Mouse (Mus musculus) B cell, adult 2 months (primary cell): Measurements from ENCODE around the gene Sec31a.

ENCODE experiments used
- DNase-seq, 2 experiments: peaks; one replicate each; pipeline ENCODE4 v3.0.0; 2022

Gene Sec31a

DNA sequence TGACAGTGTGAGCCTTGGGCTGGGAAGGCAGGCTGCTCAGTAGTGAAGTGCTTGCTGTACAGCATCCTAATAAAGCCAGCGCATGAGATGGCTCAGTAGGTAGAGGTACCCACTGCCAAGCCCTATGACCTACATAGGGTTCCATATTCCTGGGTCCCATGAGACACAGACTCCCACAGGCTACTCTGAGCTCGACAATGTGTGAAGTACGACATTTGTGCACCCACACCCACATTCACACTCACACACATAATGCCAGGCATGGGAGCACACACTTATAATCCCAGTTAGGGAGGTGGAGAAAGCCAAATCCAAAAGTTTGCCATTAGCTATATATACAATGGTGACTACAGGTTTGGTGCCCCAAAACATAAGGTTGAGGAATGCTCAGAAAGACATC lies 19.3 kb downstream of the Sec31a start:
- no peak for DNase-seq

DNA sequence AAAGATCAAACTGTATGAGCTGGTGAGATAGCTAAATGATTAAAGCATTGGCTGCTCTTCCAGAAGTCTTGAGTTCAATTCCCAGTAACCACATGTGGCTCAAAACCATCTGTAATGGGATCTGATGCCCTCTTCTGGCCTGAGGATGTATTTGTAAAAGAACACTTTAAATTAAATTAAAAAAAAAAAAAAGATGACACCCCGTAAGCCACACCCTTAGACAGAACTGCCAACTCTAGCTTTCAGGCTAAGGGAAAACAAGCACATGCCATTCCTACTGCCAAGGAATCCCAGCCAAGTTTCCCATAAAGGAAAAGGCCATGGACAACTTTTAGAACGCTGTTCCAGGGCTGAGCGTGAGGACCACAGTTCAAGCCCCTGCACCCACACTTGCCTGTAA lies 22.4 kb downstream of the Sec31a start:
- DNase-seq = no peak

DNA sequence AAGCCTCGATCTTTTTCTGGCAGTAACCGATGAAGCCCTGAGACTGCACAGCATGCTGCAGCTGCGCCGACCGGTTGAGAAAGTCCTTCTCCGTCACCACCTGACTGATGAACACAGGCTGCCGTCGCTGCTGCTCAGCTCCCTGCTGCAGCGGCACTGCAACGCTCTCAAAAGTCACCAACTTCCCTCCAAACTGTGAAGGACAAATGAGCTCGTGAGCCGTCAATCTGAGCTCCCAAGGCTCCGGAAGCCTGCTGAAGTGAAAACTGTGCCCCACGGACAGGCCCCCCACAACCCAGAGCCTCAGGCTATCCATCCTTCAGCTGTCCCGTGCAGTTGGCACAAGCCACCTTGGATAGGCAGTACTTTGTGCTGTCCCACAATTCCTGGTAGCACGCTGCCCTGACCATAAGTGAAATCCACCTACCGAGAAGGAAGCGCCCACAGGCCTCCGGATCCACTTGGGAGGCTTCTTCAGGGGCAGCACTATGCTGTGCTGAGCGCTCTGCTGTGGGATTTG lies 23.5 kb downstream of the Sec31a start:
- DNase-seq = no peak

DNA sequence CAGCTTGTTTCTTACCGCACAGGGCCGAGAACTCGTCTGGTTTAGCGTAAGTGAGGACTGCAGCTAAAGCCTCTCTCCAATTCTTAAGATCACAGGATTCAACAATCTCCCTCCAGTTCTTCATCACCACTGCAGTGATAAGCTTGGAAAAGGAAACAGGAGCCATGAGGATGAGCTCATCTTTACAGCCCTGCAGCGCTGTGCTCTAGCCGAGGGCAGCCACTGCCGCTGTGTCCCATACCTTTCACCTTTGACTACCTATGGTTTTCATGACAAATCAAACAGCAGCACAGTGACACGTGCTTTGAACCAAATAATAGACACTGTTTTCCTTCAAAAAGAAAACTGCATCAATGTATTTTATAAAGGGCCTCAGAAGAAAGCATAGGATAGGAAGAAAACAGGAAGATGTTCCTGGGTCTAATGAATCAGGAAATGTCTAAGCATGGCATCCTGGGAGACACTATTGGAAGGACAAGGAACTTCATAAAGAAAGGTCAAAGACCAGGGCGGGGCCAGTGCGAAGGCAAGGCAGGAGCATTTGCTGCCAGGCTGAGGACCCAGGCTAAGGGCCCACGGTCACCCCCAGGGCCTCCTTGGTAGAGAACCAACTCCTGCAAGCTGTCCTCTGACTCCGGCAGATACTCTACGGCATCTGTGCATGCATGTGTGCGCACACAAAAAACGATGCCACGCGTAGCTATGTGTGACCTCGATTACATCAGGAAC lies 32.1 kb downstream of the Sec31a start:
- no peak for DNase-seq

DNA sequence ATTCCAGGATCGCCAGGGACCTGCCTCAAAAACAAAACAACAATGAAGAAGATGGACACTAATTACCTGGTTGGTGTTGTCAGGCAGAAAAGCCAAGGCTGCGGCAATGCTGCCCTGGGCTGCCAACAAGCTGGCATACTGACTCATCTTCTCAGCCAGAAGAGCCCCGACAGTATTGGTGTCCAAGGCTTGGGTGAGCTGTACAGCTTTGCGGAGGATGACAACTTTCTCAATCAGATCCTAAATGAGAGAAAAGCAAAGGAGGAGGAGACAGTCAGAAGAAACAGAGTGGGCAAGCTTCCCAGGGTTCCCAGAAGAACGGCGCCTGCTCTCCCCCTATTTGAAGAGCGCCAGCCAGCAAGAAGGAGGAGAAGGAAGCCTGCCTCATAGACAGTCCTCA lies 34.9 kb downstream of the Sec31a start:
- DNase-seq = no peak

DNA sequence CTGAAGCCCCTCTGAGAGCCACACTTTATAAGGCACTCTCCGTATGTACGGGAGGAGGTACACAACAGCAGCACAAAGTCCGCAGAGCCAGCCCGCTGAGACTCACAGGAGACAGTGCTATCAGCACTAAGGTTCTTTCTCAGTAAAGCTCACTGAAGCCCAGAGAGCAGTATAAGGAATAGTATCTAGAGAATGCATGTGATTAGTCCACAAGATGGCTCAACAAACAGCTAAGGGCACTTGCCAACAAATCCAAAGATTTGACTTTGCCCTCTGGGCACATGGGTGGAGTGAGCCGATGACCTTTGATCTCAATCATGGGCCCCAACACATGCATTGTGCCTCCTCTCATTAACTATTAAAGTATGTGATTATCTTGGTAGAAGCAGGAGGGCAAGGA lies 35.8 kb downstream of the Sec31a start:
- DNase-seq = no peak

DNA sequence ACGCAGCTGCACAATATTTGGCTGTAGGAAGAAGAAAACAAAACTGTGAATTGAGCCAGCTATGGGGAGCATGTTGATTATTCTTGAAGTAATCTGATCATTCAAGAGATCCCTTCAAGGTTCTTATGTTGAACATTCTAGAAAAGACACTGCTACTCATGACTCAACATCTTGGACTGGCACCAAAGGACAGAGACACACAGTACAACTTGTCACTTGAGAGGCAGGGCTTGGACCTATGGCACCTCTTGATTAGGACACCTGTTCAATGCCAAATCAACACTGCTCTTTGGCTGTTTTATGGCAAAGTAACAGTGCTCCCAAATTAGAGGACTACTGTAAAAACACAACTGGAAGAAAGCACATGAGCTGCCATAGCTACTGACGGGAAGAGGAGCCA lies 37.1 kb downstream of the Sec31a start:
- no peak for DNase-seq

DNA sequence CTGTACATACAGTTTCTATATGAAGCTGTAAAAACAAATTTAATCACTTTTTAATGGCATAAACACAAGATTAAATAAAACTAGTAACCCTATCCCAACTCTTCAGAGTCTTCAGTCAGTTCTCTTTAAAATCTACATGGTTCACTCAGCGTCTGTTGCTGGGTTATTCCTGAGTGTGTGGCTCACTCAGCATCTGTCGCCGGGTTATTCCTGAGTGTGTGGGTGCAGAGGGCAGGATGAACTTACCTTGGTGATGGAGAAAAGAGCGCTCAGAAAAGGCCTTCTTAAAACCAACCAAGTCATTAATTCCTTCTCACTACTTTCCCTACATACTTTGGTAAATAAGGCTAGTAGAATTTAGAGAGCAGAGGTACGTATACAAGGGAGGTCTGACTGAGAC lies 37.8 kb downstream of the Sec31a start:
- no peak for DNase-seq

DNA sequence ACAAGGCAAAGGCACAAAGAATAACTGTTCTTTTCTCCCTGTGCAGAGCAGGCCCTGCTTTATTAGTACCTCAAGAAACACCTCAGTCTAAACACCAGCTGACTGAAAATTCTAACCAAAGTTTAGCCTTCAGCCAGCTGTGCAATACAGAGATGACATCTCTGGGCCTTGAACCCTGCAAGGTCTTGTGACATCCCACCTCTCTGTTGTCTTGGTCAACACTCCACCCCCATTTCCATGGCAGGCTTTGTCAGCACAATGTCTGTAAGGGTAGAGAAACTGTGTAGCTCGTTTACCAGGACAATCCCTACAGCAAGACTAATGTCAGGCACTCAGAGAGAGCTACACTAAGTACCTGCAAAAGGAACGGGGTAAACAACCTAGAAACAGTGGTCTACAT lies 38.7 kb downstream of the Sec31a start:
- DNase-seq = no peak

DNA sequence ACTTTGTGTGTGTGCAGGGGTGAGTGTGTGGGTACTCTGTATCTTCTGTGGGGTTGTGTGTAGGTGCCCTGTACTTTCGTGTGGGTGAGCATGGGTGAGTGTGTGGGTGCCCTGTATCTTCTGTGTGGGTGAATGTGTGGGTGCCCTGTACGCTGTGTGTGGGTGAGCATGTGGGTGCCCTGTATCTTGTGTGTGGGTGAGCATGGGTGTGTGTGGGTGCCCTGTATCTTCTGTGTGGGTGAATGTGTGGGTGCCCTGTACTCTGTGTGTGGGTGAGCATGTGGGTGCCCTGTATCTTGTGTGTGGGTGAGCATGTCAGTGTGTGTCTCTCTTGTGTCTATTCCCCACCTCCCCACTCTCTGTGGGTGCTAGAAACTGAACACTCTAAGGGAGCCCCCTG lies 41.3 kb downstream of the Sec31a start:
- DNase-seq = no peak

DNA sequence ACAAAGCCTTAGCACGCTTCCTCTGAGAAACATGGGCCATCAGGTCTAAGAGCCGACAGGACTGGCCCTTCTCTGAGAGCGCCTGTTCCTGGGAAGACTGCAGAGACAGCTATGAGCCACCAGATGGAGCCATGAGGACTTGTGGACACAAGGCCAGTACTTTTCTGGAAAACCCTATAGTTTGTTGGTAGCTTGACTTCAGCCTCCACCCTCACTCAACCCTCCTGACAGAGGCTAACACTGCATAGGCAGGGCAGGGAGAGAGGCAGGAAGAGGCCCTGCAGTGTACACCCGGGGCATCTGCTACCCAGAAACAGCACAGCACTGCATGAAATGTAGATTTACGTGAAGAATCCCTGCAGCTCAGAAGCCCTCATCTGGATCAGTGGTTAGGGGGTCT lies 42.1 kb downstream of the Sec31a start:
- DNase-seq = peak; percentile 41 to 43

DNA sequence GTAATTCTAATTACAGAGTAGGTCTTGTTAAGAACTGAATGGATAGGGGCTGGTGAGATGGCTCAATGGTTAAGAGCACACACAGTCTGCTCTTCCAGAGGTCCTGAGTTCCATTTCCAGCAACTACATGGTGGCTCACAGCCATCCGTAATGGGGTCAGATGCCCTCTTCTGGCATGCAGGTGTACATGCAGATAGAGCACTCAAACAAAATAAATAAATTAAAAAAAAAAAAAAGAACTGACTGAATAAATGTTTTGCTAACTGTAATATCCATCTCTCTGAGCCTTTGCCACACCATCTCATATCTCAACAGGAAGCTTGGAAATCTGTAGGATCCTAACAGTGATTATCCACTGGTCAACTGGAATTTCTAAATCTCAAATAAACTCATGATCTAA lies 45.1 kb downstream of the Sec31a start:
- no peak for DNase-seq

DNA sequence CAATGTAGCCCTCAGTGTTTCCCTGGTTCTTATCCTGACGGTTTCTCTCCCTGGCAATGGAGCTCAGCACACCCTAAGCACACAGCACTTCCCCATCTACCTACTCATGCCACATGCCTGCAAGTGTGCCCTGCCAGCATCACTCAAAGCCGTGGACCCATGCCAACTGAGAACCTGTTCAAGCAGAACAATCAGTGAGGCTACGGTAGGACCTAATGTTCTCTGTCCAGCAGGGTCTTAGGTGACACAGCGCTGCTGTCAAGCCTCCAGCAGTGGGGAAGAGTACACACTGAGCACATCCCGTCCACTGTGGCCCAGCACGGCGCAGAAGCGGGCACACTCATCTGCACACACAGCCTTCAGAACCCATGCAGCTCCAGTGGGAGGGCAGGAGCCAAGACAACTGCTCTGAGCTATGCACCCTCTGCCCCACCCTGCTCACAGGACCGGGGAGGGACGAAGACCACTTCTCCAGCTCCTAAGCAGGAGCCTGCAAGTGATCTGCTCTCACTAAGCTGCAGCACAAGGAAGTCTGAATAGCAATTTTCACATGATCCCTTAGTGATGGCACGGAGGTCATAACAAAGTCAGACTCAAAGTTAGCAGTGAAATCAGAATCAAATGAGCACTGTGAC lies 46.1 kb downstream of the Sec31a start:
- no peak for DNase-seq

DNA sequence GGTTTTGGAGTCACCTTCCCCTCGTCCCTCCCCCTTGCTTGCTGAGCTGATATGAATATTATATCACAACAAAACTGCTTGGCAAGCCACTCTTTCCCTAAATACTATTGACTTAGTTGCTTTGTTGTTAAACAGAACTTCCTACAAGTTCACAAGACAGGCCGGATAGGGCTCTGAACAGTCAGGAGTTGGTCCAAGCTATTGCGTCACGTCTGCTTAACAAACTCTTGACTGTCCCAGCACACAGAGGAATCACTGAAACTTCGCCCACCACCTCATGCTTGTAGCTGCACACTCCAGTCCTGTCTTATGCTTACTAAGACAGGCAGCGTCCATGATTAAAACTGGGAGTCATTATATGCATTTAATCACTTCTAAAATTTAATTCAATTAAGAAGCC lies 46.9 kb downstream of the Sec31a start:
- no peak for DNase-seq

DNA sequence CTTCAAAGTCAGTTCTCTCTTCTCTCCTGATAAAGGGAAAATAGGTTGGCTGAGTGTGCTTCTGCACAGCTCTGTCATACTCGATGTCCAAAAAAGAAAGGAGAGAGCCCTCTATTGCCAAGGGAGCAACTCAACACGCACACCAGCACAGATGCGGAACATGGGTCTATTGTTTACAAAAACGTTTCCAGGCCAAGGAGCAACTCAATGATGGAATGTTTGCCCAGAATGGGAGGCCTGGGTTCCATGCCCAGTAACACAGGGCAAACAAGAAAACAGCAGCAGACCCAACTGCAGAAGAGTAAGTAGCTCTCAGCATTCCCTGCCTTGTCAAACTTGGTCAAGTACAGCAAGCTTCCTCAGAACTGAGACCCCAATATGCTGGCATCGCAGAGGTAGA lies 47.5 kb downstream of the Sec31a start:
- DNase-seq = no peak

DNA sequence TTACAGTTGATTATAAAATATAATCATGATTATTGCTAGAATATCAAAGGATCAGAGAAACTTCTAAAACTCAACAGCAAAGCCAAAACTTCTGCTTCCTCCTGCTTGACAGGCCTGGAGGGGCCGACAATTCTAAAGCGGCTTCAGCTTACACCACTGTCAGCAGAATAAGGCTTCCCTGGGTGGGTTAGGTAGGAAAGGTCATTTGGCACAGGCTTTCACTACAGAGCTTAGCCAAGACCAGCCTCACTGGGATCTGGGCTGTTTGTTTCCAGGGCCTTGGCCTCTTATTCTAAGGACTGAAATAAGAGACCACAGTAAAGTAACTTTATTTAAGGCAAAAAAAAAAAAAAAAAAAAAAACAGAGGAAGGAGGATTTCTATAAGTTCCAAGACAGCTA lies 49.0 kb downstream of the Sec31a start:
- no peak for DNase-seq

DNA sequence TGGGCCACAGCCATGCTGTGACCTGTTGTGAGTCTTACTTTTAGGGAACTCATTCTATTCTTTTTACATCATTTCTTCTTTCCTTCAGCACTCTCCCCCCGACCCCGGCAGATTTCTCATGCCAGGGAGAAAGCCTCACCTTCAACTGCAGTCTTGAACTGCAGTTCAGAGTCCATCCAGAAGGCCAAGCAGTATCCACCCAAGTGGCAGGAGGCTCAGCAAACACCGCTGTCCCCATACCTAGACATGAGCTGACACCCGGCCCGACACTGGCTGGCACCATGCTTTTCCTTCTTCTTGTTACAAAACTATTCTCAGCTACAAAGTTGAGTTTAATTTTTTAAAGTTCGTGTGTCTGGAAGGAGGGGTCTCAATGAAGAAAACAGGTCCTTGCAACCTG lies 55.7 kb downstream of the Sec31a start:
- no peak for DNase-seq

DNA sequence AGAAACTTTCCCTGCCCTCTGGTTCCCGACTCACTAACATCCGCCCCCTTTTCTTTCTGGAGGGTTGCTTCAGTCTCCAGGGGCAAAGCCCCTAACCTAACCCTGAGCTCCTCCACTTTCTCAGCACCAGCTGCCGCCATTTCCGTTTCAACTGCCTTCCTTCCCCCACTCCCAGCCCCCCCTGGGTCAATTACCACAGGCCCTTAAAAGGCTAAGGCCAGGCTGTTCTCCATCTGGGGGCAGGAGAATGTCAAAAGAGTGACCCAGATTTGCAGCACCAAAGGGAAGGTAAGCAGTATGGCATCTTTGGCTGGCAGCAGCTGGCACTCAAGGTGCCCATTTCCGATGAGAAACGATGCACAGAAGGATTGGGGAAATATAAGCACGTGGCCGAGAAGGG lies 57.7 kb downstream of the Sec31a start:
- DNase-seq = peak; percentile 6 to 15

DNA sequence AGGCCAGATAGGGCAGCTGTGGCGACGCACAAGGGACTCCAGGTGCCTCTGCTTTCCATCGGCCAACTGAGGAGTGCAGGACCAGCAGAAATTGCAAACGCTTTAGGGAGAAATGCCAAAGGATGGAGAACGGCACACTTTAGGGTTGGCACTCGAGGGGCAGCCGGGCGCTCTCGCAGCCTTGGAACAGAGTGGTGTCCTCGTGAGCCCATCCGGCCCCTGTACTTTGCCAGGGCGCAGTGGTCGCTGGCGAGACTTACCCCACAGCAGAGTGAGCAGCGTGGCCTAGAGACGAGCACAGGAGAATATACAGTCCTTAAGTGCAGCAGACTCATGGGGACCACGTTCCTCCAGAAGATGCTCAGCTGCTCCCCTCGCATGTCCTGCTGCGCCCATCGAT lies 61.4 kb downstream of the Sec31a start:
- no peak for DNase-seq

DNA sequence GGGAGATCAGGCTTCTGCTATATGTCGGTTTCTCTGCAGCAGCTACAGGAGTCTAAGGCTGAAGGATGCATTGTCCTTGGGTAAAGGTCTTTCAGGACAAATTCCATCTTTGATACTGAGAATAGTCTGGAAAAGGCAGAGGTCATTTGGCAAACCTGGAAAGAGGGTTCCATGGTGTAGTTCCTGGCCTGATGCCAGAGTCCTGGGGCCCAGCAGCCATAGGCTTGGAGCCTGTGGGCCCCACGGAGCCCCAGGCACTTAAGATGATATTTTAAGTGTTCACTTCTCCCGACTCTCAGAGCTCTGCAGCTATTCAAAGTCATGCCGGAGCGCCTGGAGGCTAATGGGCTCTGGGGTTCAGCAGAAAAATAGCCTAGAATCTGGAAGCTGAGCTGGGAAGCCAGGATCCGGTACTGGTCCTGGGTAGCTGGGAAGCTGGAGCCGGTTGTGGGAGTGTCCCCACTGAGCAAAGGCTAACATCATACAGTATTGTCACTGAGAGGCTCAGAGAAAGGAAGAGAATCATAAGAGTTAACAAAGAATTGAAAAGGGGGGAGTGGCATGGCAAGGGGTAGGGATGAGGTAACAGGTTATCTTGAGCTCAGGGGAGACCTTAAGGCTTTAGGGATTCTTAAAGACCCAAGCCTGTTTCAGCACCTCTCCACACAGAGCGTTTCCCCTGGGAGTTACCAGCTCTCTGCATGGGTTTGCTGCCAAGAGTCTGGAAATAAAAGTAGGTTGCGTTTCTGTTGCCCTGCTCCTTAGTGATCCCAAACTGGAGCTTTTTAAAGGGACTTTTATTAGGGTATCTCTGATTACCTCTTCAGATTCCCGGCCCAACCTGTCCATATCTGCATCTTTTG lies 62.8 kb downstream of the Sec31a start:
- no peak for DNase-seq

DNA sequence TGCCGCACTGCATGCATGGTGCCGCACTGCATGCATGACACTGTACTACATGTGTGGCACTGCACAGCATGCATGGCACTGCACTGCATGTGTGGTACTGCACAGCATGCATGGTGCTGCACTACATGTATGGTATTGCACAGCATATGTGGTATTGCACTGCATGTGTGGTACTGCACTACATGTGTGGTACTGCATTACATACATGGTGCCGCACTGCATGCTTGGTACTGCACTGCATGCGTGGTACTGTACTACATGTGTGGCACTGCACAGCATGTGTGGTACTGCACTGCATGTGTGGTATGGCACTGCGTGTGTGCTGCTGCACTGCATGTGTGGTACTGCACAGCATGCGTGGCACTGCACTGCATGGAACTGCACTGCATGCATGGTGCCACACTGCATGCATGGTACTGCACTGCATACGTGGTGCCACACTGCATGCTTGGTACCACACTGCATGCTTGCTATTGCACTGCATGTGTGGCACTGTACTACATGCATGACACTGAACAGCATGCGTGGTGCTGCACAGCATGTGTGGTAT lies 65.1 kb downstream of the Sec31a start:
- DNase-seq = no peak

DNA sequence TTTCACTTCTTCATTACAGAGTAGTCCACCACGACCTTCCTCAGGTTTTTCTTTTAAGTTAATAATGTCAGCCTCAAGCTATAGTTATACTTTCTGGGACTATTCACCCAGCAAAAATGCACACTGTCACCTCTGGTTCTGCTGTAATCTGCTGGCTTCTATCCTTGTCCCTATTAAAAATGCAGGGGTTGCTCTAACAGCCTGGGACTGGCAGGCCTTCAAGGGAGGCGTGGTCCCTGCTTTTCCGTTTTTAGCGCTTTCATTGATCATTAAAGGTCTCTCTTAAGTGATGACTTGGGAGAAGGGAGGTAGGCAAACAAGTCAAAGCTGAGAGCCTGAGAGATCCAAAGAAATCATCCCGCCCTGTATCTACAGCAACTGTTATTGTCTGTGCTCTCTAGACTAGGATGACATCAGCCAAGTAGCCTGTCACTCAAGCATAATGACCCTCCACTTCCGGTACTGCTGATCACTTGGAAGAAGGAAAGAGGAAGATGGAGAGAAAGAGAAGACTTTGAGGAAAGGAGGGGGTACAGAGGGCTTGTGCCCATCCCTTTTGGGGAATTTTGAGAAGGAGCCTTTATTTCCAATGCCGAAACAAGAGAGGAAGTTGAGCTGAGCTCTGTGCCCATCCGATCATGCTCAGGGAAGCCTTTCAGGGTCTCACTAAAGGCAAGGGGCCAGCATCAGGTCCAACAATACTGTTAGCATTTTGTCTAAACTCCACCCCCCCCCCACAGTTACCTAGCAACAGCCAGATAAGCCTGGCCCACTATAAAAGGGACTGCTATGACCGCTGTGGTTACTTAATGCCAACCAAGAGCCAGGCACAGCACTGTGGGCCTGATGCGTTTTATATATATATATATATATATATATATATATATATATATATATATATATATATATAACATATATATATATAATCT lies 66.5 kb downstream of the Sec31a start:
- DNase-seq = no peak
